Mouse (Mus musculus) lung, postnatal 4 days (tissue): ENCODE results near the gene Herc4.

Source experiments
- DNase-seq, 2 experiments: peaks; one replicate each; pipeline ENCODE4 v3.0.0; 2021

Gene Herc4

GRCm38 (mm10) chr10:63360502-63360901 lies 116.9 kb downstream of the Herc4 start:
- DNase-seq = no peak

DNA sequence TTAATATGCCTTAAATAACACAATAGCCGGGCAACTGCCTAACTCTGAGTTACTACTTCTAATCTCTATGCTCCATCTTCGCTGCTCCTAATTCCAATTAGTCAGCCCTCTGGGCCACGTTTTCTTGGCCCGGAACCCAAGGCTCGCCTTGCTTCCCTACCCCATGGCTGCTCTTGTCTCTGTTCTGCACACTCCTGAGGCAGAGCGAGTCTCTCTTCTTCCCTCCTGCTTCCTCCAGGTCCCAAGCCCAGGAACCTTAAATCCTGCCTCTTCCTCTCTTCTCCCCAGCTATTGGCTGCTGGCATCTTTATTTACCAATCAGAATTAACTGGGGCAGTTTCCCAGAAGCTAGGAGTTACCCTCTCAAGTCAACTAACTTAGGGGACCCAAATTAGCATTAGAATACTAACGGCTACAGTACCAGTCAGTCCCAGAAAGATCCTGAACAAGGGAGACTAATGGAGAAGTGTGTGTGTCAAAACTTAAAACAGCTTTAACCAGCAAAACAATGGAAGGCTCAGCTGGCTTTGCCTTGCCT lies 122.4 kb downstream of the Herc4 start:
- no peak for DNase-seq

- DNase-seq = no peak
Observed at GRCm38 (mm10) chr10:63367386-63367785, 123.8 kb downstream of the Herc4 start.
